Mouse (Mus musculus) testis, adult 2 months (tissue): ENCODE data around the gene Fcgr3.
"Not testable (repeated sequence)": the region's sequence is repeated elsewhere in the genome, so short reads cannot be mapped to it uniquely, and the experiment has no call there.

Experiments
- CTCF ChIP-seq: fragments of 200-500 bp; IDR thresholded peaks from 2 replicates; pipeline ENCODE4 v1.5.1; 2012; ENCODE audit warnings: low read depth, mild to moderate bottlenecking, inconsistent platforms, low read length, moderate library complexity; ENCODE audit not compliant: control insufficient read depth, insufficient read depth, insufficient replicate concordance
- POLR2A ChIP-seq: fragments of 200-500 bp; IDR thresholded peaks from 2 replicates; pipeline ENCODE4 v1.6.1; 2012; ENCODE audit warnings: low read depth, mild to moderate bottlenecking, inconsistent platforms, low read length, moderate library complexity; ENCODE audit not compliant: control insufficient read depth

- not testable (repeated sequence) for TF ChIP-seq CTCF, POLR2A
These were observed 6.1 kb upstream of the Fcgr3 start for GRCm38 (mm10) chr1:171070879-171071278.
